Mouse (Mus musculus) heart, postnatal 0 days (tissue): Measurements from ENCODE around the gene 2900011O08Rik. TPM values are rescaled to one million over a fixed set of nuclear protein-coding genes. Genes with fewer than 3 reads are reported as not detected.

Experiments used
- ATAC-seq: fragments of 200-750 bp; cut with Nextera tagmentation; 2 replicates; pipeline ENCODE4 v1.8.0; 2017; ENCODE audit warnings: low read depth, moderate number of reproducible peaks, moderate library complexity; ENCODE audit not compliant: insufficient read depth
- DNase-seq: peaks from one replicate; pipeline ENCODE4 v3.0.0-alpha.2; 2016; ENCODE audit warnings: low spot score
- H3K27ac ChIP-seq: fragments of 300-500 bp; sonication (generic); 2 replicates; pipeline ENCODE4 v1.5.1; 2014; ENCODE audit warnings: low read depth, mild to moderate bottlenecking
- H3K27me3 ChIP-seq: fragments of 300-500 bp; sonication (generic); 2 replicates; pipeline ENCODE4 v1.6.1; 2014; ENCODE audit warnings: low read length, mixed read lengths; ENCODE audit not compliant: control insufficient read depth, insufficient read depth
- H3K36me3 ChIP-seq: fragments of 300-500 bp; sonication (generic); replicated peaks from 2 replicates; pipeline ENCODE4 v1.6.1; 2014; ENCODE audit warnings: low read length, mixed read lengths; ENCODE audit not compliant: control insufficient read depth, insufficient read depth
- H3K4me1 ChIP-seq: fragments of 300-500 bp; sonication (generic); 2 replicates; pipeline ENCODE4 v1.6.1; 2014; ENCODE audit warnings: antibody characterized with exemption; ENCODE audit not compliant: control insufficient read depth, insufficient read depth
- H3K4me2 ChIP-seq: fragments of 300-500 bp; sonication (generic); 2 replicates; pipeline ENCODE4 v1.6.1; 2014; ENCODE audit warnings: low read depth, mild to moderate bottlenecking, low read length, moderate library complexity
- H3K4me3 ChIP-seq: fragments of 300-500 bp; sonication (generic); 2 replicates; pipeline ENCODE4 v1.5.1; 2014; ENCODE audit warnings: low read depth, low read length
- H3K9ac ChIP-seq: fragments of 300-500 bp; sonication (generic); replicated peaks from 2 replicates; pipeline ENCODE4 v1.6.1; 2014; ENCODE audit warnings: low read depth, low read length, mixed read lengths
- H3K9me3 ChIP-seq: fragments of 300-500 bp; sonication (generic); replicated peaks from 2 replicates; pipeline ENCODE4 v1.6.1; 2016; ENCODE audit warnings: low read length; ENCODE audit not compliant: control insufficient read depth
- CTCF ChIP-seq: IDR thresholded peaks from 2 replicates; pipeline ENCODE4 v1.5.1; 2016; ENCODE audit warnings: antibody characterized with exemption, control low read depth, low read depth
- EP300 ChIP-seq: IDR thresholded peaks from 2 replicates; pipeline ENCODE4 v1.6.1; 2016; ENCODE audit warnings: antibody characterized with exemption, low read depth
- WGBS: fragments of 180-500 bp; shearing (Covaris S2); extraction: QIAGEN DNeasy Blood & Tissue Kit; methylation state at CpG from one replicate; pipeline ENCODE4 v1.1.7; 2014; 5-methylcytosine and 5-hydroxymethylcytosine counted together
- polyA plus RNA-seq: library from polyadenylated mRNA; unstranded; fragments of >200 nt; fragmentation: Nextera tagmentation; extraction: Ambion mirVana; gene quantifications from 2 replicates; pipeline ENCODE4 v1.2.1, GENCODE M21; 2015
- total RNA-seq: library from RNA; depleted of rRNA; stranded (reverse); fragments of >200 nt; gene quantifications from 2 replicates; pipeline ENCODE4 v1.2.3, GENCODE M21; 2014; ENCODE audit warnings: low replicate concordance

The 2900011O08Rik gene
- total and polyA plus RNA-seq, 2 experiments from 2014 or later, result 0.04 to 0.07 TPM

DNA sequence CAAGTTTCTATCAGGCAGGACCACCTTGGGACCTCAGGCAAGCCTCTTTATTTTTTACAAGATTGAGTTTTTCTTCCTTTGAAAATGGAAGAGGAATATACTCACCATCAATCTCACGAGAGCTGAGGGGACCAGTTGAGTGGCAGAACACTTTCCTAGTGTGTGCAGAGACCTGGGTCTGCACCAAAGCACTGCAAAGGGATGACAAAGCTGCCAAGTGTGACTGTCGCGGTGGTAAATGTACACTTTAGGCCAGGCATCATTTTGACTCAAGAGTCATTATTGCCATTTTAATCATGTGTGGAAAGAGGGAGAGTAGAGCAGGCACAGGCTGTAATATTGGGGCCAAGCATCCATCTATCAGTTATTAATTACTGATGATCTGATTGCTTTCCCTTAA, 102.9 kb downstream of the 2900011O08Rik start:
- Histone ChIP-seq H3K9me3 (no peaks in the 10 kb centered on the region), H3K27ac (no peak overlapping the region), H3K9ac (no peak overlapping the region), H3K4me1 (no peaks in the 10 kb centered on the region), H3K4me2 (no peak overlapping the region), H3K4me3 (no peak overlapping the region), H3K27me3 (no peaks in the 10 kb centered on the region), H3K36me3 (no peaks in the 10 kb centered on the region)
- DNase-seq, result no peak
- WGBS, result 84% methylated on average over 3 of the region's 3 CpGs
- TF ChIP-seq EP300 (no peak), CTCF (no peak)
- no peak for ATAC-seq

DNA sequence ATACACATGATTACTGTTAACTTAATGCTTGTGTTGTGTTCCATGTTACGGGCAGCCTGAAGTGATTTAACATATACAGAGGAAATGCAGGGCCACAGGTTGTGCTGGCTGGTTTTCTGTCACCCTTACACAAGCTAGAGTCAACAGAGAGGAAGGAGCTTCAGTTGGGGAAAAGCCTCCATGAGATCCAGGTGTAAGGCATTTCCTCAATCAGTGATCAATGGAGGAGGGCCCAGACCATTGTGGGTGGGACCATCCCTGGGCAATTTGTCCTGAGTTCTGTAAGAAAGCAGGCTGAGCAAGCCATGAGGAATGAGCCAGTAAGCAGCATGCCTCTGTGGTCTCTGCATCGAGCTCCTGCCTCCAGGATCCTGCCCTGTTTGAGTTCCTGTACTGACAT, 105.4 kb downstream of the 2900011O08Rik start:
- TF ChIP-seq EP300, result no peak
- TF ChIP-seq CTCF, result no peak
- 72% methylated on average over 2 of the region's 2 CpGs for WGBS

GRCm38 (mm10) chr16:14105891-14106290, 119.5 kb downstream of the 2900011O08Rik start:
- 79% methylated on average over 6 of the region's 6 CpGs for WGBS
- Histone ChIP-seq H3K27me3 (no peaks in the 10 kb centered on the region), H3K9ac (no peak overlapping the region), H3K4me3 (no peak overlapping the region), H3K36me3 (peaks cover 24% of the 10 kb centered on the region), H3K4me2 (no peak overlapping the region), H3K4me1 (no peaks in the 10 kb centered on the region), H3K9me3 (no peaks in the 10 kb centered on the region), H3K27ac (no peak overlapping the region)
- DNase-seq (no peak), ATAC-seq (no peak)
- TF ChIP-seq EP300, result no peak
- no peak for TF ChIP-seq CTCF

More for the DNA sequence above, 105.4 kb downstream of the 2900011O08Rik start:
- ATAC-seq, result no peak
- no peaks in the 10 kb centered on the region for H3K27me3 ChIP-seq
- no peaks in the 10 kb centered on the region for H3K36me3 ChIP-seq
- H3K4me1 ChIP-seq, result no peaks in the 10 kb centered on the region
- H3K9ac ChIP-seq, result no peak overlapping the region
- no peak overlapping the region for H3K4me3 ChIP-seq
- H3K27ac ChIP-seq, result no peak overlapping the region
- no peak for DNase-seq
- H3K9me3 ChIP-seq, result no peaks in the 10 kb centered on the region
- H3K4me2 ChIP-seq, result no peak overlapping the region

DNA sequence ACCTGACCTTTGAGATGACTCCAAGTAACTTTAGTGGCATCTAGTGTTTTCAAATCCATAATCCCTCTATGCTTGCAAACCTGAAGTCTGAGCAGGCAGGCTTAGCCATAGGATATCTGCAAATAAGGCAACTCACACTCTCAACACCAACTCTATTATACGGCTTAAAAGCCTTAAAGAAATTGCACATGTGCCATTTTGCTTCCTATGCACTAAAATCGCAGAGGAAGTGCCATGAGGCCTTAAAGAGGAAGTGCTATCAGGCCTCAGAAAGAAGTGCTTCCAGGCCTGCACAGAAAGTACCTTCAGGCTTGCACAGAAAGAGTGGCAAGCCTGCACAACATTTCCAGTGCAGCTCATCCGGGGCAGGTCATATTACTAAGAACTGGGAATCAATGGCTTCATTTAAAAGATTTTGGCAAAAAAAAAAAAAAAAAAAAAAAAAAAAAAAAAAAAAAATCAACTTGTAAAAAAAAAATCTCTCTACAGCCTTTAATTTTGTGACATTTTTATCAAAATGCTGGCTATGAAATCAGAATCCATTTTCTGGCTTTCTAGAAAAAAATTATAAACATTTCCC, 123.3 kb downstream of the 2900011O08Rik start:
- Histone ChIP-seq H3K27me3 (no peaks in the 10 kb centered on the region), H3K9ac (no peak overlapping the region), H3K4me2 (no peak overlapping the region), H3K9me3 (no peaks in the 10 kb centered on the region), H3K36me3 (peaks cover 55% of the 10 kb centered on the region), H3K4me1 (no peaks in the 10 kb centered on the region), H3K27ac (no peak overlapping the region), H3K4me3 (no peak overlapping the region)
- WGBS, result 71% methylated on average over 3 of the region's 3 CpGs
- ATAC-seq (no peak), DNase-seq (no peak)
- TF ChIP-seq CTCF (no peak), EP300 (no peak)

- WGBS, result 79% methylated on average over 2 of the region's 2 CpGs
- TF ChIP-seq CTCF, result no peak
- no peak for TF ChIP-seq EP300
These were observed 124.5 kb downstream of the 2900011O08Rik start for GRCm38 (mm10) chr16:14110922-14111321.

DNA sequence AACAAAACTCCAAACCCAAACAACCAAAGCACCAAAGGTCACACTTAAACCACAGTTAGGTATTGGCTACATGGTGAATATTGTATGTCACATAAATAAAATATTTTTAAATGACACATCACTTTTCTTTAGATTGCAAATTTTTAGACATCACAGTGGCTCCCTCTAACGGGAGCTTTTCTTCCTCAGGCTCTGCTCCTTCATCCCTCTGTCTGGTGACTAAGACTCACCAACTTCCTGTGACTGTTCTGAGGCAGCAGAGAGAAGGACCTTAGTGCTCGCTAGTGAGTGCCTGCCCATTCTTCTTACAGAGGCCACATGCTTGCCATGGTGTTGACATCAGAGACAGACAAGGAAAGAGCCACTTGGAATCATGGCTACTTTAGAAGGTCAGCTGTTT, 125.7 kb downstream of the 2900011O08Rik start:
- H3K4me3 ChIP-seq, result no peak overlapping the region
- ATAC-seq (no peak), DNase-seq (no peak)
- H3K27me3 ChIP-seq, result no peaks in the 10 kb centered on the region
- H3K27ac ChIP-seq, result no peak overlapping the region
- WGBS, result 57% methylated on average over 2 of the region's 2 CpGs
- no peak overlapping the region for H3K9ac ChIP-seq
- peaks cover 65% of the 10 kb centered on the region for H3K36me3 ChIP-seq
- no peak overlapping the region for H3K4me2 ChIP-seq
- no peaks in the 10 kb centered on the region for H3K4me1 ChIP-seq
- TF ChIP-seq EP300 (no peak), CTCF (no peak)
- H3K9me3 ChIP-seq, result no peaks in the 10 kb centered on the region

More at GRCm38 (mm10) chr16:14110922-14111321, 124.5 kb downstream of the 2900011O08Rik start:
- ATAC-seq, result no peak
- H3K4me2 ChIP-seq, result no peak overlapping the region
- no peak overlapping the region for H3K4me3 ChIP-seq
- no peaks in the 10 kb centered on the region for H3K27me3 ChIP-seq
- no peaks in the 10 kb centered on the region for H3K9me3 ChIP-seq
- peaks cover 55% of the 10 kb centered on the region for H3K36me3 ChIP-seq
- H3K27ac ChIP-seq, result no peak overlapping the region
- H3K4me1 ChIP-seq, result no peaks in the 10 kb centered on the region
- DNase-seq, result no peak
- H3K9ac ChIP-seq, result no peak overlapping the region
